Mouse (Mus musculus) small intestine, adult 2 months (tissue): ENCODE measurements around the gene Man1a.

ENCODE experiments used
- CTCF ChIP-seq: fragments of 200-500 bp; IDR thresholded peaks from 2 replicates; pipeline ENCODE4 v1.5.1; 2012; ENCODE audit warnings: low read depth, mild to moderate bottlenecking, control low read depth, inconsistent platforms, low read length, moderate library complexity, mixed read lengths; ENCODE audit not compliant: insufficient replicate concordance, insufficient read length; ENCODE audit errors: extremely low read depth
- POLR2A ChIP-seq: fragments of 200-500 bp; IDR thresholded peaks from 2 replicates; pipeline ENCODE4 v1.6.1; 2012; ENCODE audit warnings: low read depth, mild to moderate bottlenecking, control low read depth, inconsistent platforms, low read length, moderate library complexity

GRCm38 (mm10) chr10:54005847-54006246 is 70.6 kb downstream of the Man1a start:
- TF ChIP-seq CTCF: no peak
- TF ChIP-seq POLR2A: no peak
